Mouse (Mus musculus) lung, adult 18-20 months (tissue): ENCODE results near the gene Eif5a.
"Not testable (repeated sequence)": the region's sequence is repeated elsewhere in the genome, so short reads cannot be mapped to it uniquely, and the experiment has no call there.

ENCODE experiments used
- DNase-seq, 2 experiments: peaks; one replicate each; pipeline ENCODE4 v3.0.0; 2022; ENCODE audit warnings: mixed read lengths in 2 of 2

Eif5a gene

DNA sequence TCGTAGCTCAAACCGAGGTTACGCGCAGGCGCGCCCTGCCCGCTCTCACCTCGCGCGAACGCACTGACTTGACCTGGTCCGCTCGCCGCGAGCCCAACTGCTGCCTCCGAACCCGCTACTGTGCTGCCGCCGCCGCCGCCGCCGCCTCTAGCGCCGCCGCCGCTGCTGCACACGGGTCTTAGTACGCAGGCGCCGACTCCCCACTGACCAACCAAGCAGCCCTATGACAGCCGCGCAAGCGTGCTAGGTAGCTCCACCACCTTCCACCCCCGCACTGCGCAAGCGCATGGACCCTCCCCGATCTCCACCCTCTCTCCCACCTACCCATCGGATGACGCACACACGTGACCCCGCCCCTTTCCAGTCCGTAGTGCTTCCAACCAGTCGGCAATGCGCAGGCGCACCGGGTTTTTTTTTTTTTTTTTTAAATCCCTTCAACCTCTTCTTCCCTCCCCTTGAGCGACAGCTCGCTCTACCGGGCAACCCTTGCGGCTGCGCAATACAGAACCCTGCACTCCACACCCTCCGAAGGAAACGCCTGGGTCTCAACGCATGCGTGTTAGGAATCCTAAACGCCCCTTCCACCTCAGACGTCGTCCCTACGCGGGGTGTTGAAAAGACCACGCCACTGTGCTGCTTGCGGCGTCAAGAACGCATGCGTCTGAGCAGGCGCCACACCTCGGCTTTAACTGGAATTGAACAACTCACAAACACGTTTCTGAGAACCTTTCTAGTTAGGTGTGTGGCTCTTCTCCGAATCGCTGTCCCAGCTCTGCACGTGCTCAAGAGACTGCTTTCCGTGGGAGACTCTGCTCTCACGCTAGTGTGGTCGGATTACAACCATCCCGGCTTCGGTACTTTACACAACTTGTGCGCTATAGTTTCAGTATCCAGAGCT lies at the start of gene Eif5a:
Eif5a (minus strand) TSS at position 845 of the 898 bp plus-strand sequence.
- peak; percentile 100 for DNase-seq

DNA sequence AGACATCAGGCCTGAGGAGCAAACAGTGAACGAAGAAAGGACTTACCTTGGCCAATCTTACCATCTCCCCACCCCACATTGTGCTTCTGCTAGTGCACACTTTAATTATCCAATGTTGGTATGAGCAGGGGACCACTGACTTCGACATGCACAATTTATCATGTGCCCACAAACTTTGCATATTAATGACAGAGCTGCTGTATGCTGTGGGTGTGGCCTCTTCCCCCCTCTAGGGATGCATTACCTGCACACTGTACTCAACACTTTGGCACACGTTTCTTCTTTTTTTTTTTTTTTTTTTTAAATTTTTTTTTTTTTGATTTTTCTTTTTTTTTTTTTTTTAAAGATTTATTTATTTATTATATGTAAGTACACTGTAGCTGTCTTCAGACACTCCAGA lies 49.0 kb upstream of the Eif5a start:
- DNase-seq, result no peak

DNA sequence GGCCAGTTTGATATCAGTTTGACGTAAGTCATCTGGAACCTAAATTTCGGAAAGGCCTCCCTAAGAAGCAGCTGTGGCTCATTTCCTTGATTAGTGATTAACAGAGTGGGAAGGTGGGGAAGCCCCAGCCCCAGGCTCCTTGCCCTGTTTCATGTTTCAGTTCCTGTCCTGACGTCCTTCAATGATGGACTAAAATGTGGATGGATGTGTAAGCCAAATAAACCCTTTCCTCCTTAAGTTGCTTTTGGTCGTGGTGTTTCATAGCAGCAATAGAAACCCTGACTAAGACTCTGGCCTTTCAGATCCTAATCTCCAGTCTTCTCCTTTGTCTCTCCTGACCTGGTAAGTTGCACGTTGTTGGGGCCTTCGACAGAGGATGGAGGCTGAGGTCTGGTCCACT lies 48.5 kb upstream of the Eif5a start:
- no peak for DNase-seq

DNA sequence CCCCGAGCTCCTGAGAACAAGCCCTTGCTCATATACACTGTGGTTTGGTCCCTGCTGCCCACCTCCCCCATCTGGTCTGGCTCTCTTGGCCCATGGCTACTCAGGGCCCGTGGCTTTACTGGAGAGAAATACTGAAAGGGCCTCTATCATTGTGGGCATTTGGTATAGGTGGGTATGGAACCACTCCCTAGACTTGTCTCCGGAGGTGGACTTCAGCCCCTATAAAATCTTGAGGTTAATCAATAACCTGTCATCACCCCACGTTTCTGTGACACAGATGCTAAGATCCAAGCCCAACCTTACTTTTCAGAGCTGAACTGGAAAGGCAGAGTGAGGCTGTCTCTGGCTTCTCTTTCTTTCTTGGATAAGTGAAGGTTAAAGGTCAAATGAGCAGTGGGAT lies 47.0 kb upstream of the Eif5a start:
- DNase-seq, result no peak

DNA sequence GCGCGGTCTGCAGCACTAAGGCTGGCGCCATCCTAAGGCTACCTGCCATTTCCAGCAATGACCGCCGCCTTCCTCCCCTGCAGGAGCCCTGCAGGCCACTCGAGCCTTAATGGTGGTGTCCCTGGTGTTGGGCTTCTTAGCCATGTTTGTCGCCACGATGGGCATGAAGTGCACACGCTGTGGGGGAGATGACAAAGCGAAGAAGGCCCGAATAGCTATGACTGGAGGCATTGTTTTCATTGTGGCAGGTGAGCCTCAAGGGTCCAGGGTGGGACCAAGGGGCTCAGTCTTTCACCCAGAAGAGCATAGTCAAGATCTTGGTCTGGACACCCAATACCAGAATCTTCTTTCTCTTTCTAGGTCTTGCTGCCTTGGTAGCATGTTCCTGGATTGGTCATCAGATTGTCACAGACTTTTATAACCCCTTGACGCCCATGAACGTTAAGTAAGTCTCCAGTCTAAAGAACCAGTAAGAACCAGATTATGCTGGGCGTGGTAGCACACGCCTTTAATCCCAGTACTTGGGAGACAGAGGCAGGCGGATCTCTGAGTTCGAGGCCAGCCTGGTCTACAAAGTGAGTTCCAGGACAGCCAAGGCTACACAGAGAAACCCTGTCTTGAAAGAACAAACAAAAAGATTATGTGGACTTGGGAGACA lies 45.2 kb upstream of the Eif5a start:
- no peak for DNase-seq

DNA sequence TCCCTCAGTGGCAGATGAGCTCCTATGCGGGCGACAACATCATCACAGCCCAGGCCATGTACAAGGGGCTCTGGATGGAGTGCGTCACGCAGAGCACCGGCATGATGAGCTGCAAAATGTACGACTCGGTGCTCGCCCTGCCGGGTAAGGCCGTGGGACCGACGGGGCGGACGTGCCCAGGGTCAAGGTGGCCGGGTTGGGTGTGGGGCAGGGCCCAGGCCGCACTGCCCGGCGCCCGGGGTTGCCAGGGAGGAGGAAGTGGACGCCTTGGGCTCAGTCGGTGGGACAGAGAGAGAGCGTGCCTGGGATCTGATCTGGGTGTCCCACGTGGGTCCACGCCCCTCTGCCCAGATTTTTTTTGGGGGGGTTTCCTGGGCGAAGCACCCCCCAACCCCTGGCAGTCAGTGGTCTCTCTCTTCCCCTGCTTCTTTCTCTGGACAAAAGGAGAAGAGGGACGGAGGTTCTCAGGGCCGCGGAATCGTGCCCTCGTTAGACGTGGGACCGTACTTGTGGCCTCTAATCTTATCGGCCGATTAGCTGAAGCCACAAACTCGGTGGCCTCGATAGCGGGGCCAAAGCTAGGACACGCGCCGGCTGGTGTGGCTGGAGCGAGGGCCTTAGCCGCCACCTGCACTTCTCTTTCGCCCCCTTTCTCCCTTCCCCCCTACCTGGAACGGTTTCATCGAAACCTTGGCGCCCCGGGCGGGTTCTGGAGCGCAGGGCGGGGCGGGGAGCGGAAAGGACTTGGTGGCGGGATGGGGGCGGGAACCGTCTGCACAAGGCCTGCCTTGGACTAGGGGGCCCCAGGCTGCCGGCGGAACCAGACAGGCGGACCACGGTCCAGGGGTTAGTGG lies 44.5 kb upstream of the Eif5a start:
- DNase-seq, result peak; percentile 63 to 70

DNA sequence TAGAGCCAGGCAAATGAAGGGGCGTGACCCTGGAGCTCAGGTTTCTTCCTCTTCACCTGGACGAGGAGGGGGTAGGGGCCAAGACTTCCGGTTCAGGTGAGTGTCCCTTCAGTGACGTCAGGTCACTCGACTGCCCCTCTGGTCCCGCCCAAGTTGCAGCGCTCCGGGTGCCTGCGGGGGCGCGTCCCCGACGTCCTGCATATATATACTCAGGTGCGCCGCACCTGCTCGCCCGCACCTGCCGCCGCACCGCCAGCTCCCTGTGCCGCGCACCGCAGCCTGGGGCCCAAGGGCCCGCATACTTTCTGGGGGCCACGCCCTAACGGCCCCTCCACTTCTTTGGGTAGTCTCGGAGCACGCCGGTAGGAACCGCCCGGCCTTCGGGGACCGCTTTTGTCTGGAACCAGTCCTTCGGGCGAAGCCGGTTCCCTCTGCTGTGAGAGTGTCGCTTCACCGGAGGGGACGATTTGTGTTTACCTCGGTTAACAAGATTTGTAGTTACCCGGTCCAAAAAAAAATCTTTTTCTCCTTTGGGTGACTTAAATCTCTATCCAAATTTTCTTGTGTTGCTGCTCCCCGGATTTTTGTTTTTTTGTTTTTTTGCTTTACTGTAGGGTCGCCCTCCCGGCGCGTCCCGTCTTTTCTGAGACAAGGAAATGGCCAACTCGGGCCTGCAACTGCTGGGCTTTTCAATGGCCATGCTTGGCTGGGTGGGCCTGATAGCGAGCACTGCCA lies 43.7 kb upstream of the Eif5a start:
- peak; percentile 89 to 94 for DNase-seq

DNA sequence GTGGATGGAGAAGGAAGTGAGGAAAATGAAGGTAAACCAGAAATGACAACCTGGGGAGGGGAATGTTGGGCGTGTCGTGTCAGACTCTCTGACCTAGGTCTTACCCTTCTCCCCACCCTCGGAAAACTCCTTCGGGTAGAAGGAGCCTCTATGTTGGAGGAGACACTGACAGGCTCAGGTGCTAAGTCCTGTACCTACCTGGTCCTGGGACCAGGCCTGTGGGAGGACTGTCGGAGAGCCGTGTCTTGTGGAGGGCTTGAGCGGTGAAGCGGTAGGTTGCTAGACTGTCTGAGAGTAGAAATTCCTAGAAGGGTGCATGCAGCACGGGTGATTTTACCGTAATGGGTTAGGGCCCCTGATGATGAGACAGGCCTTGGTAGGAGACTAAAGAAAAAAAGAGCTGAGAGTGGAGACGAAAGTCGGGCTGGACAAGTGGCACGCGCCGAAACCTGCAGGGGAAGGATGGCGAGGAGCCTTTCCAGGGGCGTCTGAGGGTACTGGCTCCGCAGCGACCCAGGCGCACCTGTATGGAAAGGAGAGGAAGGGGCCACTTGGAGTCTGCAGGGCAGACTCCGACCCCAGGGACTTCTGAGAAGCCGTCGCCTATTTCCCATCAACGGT lies 43.0 kb upstream of the Eif5a start, which contains the start of gene Cldn7:
Cldn7 (plus strand) TSS at position 130 of the 621 bp plus-strand sequence.
- no peak for DNase-seq

DNA sequence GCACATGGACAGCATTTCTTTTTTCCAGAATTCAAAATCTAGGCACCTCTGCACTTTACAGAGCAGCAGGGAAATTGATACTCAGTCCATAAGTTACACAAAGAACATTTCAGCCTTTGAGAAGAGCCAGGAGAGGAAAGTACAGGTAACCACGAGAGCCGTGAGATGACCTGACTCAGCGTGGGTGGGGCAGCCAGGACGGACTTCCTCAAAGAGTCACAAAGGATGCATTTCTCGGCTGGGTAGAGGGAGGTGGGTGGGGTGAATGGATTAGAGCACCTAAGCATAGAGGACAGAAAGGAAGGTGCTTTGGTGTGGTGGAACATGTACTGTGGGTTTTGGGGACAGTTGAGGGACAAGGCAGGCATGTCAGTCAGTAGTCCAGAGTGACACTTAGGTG lies 40.1 kb upstream of the Eif5a start:
- no peak for DNase-seq

DNA sequence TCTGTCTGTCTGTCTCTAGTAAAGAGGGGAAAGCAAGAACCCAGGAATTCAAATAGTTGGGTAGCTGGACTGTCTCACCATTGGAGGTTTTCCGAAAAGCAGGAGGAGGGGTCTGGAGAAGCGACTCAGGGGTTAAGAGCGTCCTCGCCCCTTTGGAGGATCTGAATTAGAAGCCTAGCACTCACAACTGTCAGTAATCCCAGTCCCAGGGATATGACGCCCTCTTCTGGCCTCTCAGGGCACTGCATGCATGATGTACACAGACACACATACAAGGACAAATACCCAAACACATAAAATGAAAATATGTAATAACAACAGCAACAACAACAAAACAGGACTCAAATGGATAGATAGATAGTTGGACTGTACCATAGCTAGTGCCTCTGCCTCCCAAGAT lies 38.9 kb upstream of the Eif5a start:
- DNase-seq, result no peak

DNA sequence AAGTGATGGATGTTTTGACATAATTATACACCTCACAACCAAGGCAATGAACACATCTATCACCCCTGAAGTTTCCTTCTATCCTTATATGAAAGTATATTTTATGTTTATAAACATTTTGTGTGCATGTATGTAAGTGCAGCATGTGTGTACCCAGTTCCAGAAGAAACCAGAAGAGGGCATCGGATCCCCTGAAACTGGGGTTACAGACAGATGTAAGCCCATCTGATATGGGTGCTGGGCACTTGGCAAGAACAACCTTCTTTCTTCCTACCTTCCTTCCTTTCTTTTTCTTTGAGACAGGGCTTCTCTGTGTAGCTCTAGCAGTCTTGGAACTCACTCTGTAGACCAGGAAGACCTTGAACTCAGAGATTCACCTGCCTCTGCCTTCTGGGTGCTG lies 34.5 kb upstream of the Eif5a start:
- no peak for DNase-seq

DNA sequence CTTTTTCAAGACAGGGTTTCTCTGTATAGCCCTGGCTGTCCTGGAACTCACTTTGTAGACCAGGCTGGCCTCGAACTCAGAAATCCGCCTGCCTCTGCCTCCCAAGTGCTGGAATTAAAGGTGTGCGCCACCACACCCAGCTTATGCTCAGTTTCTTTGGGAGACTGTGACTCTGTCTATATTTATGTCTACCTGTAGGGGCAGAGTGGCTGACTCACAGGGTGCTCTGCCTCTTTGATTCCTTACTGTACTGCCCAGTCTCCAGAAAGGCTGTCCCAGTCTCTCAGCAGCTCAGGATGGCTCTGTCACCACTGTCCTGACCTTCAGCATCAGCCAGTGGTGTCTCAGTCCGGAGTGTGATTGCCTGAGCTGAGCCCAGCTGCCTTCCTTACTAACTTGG lies 33.9 kb upstream of the Eif5a start:
- DNase-seq, result not testable (repeated sequence)

DNA sequence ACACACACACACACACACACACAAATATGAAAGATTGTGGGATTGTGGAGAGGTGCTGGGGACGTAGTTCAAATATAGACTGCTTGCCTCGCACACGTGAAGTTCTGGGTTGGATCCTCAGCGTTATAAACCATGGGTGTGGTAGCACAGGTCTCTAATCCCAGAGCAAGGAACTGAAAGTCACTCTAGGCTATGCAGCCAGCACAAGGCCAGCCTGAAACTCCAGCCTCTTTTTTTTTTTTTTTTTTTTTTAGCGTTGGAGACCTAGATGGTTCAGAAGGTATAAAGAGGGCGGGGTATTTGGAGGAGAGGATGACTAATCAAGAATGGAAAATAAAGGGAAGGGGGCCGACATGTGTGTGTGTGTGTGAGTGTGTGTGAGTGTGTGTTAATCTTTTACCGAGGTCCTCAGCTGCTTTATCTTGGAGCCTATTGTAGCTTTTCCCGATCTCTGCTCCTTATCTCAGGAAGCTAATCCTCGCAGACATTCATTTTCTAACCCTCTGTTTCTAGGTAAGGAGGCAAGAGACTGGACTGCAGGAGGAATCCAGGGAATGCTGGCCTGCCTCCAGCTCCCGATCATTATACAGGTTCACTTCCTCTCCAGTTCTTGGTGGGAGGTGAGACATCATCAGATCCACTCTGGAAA lies 31.6 kb upstream of the Eif5a start:
- no peak for DNase-seq

DNA sequence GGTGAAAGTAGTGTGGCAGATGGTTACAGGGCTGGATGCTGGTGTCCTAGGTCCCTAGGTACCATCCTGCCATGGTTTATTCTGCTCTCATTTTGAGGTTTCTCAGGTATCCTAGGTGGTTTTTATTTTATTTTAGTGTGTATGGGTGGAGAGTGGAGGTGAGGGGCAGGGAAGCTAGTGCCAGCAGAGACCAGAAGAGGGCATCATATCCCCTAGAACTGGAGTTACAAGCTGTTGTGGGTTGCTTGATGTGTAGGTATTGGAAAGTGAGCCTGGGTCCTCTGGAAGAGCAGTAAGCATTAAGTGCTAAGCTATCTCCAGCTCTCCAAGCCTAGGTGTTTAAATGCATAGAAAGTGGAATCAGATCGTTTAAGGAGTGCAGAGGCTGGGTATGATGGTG lies 30.5 kb upstream of the Eif5a start:
- no peak for DNase-seq

DNA sequence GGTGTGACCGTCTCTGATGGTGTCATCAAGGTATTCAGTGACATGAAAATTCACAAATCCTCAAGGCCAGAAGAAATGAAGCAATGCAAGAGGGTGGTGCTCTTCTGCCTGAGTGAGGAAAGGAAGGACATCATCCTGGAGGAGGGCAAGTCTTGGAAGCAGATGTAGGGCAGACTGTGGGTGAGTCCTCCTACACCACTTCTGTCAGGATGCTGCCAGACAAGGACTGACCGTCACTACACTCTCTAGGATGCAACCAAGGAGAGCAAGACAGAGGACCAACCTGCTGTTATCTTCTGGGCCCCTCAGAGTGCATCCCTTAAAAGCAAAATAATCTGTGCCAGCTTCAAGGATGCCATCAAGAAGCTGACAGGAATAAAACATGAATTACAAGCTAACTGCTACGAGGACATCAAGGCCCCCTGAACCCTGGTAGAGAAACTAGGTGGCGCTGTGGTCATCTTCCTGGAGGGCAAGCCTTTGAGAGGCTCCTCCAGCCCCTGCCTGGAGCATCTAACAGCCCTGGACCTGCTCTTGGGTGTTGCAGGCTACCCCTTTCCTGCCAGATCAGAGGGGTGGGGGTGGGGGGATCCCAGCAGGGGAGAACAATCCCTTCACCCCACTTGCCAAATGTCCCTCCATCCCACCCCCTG lies 29.2 kb upstream of the Eif5a start:
- DNase-seq, result no peak

DNA sequence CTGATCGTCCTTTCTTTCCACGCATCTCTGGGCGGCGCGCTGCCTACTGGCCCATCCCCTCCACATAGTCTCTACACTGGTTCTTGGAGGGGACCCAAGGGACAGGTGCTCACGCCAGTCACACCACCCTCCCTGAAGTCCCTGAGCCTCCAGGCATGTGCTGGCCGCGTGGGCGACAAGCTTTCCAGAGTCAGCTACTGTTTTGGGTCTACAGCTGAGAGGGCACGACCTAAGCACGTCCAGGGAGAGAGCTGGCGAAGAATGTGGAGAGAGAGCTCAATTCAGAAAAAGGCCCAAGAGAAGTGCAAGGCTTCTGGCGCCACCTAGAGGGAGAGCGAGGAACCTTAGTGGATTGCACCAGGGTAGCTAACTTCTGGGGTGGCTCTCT lies 27.0 kb upstream of the Eif5a start:
- DNase-seq, result peak; percentile 83 to 89

DNA sequence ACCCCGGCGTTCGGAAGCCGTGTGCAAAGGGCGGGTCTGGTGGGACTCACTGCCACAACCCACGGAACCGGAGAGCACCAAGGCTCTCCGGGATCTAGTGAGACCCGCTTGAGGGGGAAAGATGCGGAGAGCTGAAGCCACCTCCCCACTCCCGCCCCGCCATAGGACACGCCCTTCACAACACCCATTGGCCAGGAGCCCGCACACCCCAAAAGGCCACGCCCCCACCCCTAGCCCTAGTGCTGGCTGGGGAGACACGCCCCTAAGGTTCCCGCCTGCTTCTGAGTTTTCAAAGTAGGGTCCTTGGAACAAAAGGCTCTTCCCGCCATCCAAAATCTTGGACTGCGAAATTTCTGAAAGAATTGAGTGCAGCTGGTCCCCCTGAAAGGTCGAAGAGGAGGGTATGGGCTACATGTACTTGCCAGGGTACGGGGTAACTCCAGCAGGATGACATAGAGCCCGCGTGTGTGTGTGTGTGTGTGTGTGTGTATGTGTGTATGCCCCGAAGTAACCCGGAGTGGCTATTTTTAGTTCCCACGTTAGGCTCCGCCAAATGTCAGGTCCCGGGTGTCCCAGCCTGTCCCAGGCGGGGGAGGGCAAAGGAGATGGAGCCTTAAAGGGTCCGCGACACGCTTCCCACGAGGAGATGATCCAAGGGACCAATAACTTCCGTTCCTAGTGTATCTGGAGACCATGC lies 26.5 kb upstream of the Eif5a start, which contains the start of gene Slc2a4:
Slc2a4 (minus strand) TSS at position 123 of the 697 bp plus-strand sequence.
- DNase-seq, result peak; percentile 89 to 92

DNA sequence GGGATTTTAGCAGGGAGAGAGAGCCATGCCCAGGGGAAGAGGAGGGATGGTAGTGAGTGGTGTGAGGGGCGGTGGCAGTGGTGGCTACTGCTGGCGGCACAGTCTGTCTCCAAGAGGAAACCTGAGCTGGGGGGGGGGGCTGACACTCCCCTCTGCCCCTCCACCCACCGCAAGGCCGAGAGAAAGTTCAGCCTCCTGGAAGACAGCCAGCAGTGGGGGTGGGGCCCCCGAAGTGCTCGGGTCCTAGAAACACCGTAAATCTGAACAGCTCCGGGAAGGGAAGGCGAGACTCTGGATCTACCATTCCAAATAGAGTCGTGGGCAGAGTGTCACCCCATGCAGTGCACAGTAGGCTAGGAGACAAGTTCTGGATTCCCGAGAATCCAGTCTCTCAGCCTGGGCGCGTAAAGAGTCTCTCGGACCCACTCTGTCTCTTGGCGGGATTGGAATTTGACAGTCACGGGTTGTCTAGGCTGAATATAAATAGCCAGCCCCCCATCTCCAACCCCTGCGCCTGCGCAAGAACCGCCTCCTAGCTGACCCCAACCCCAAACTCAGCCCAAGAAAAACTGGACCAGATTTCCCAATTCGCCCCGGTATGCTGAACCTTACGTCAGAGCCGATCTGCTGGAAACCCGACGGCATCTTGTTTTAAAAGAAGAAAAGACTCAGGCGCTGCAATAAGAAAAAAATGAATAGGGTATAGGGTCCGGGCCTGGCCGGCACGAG lies 25.7 kb upstream of the Eif5a start:
- peak; percentile 18 to 41 for DNase-seq
